Mouse (Mus musculus) erythroid progenitor cell, adult 5-6 weeks (primary cell): Measurements from ENCODE around the gene Alkbh2. TPM values are rescaled to one million over a fixed set of nuclear protein-coding genes. Genes with fewer than 3 reads are reported as not detected.

Experiments used
- ATAC-seq: replicated peaks from 2 replicates; pipeline ENCODE4 v1.8.0; 2016; ENCODE audit warnings: moderate number of reproducible peaks, mild to moderate bottlenecking, moderate TSS enrichment, inconsistent platforms; ENCODE audit not compliant: poor library complexity, low FRiP score, severe bottlenecking
- total RNA-seq, 2 experiments: library from RNA; stranded (forward) in 1 of 2; stranded (reverse) in 1 of 2; fragments of 150-400 nt in 1 of 2; fragments of 186-747, 209-891 nt in 1 of 2; gene quantifications; 2 replicates each; pipeline versions ENCODE4 v1.2.3 to v1.2.4; 2015 to 2017; ENCODE audit warnings: low replicate concordance in 2 of 2

Alkbh2 gene
- total RNA-seq, 2 experiments from 2014 or later = 1.7 TPM; not detected in 1

DNA sequence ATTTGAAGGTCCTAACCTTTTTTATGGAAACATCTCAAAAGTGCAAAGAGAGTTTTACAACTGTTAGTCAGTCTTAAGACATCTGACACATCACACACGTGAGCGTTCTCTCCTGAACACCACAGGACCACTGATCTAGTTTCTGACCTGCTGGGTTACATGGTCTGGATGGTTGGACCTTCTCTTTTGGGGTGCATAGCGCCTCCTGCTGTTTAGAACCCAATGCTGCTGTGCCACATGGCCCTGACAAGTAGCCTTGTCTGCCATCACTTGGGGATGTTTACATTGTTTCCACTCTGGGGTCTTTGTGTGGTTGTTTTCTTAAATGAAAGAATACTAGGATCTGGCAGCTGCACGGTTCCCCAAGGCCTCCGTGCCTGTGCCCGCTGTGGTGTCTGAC, 14.7 kb downstream of the Alkbh2 start:
- no peak for ATAC-seq

- ATAC-seq = no peak
These were observed 21.6 kb downstream of the Alkbh2 start for GRCm38 (mm10) chr5:114106391-114106935.

DNA sequence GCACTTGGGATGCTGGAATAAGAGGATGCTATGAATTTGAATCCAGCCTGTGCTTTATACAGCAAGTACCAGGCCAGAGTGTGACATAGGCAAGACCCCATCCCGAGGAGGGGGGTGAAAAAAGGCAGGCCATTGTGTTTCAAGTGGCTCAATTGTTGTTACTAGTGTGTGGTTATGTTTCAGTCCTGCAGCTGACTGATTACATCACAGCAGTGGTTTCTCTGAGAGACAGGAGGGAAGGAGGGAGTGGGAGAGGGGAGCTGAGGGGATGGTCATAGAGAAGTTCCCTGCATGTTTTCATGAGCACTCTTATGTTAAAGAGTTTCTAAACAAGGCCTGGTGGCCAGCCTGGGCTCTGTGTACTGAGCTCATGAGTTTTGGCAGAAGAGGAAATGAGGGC, 25.2 kb downstream of the Alkbh2 start:
- no peak for ATAC-seq

- ATAC-seq = no peak
These were observed 26.1 kb downstream of the Alkbh2 start for GRCm38 (mm10) chr5:114101873-114102272.

DNA sequence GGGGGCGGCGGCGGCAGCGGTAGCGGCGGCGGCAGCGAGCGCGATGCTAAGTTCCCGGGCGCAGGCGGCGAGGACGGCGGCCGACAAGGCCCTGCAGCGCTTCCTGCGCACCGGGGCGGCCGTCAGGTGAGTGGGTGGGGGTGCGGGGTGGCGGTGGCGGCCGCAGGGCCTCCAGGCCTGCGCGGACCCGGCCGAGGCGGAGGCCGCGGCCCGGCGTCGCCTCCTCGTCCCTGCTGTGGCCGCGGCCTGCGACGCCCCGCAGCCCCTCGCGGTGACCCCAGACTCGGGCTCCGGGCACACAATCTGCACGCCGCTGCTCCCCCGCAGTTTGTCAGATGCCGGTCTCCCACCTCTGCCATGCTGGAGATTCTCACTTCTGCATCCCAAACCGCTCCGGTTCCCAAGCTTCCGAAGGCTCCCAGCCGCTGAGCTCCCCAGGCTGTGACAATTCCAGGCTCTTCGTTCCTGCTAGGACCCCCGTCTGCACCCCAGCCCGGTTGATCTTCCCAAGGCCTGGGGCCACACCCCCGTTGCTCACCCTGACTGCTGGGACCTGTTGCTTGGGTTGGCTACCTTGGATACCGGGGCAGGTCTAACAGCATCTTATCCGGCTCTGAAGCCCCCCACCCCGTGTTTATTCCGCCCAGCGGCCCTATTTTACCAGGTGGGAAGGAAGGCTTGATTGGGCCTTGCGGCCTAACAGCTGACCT, 27.5 kb downstream of the Alkbh2 start:
- no peak for ATAC-seq

GRCm38 (mm10) chr5:114099709-114100389, 28.2 kb downstream of the Alkbh2 start:
- ATAC-seq = no peak

DNA sequence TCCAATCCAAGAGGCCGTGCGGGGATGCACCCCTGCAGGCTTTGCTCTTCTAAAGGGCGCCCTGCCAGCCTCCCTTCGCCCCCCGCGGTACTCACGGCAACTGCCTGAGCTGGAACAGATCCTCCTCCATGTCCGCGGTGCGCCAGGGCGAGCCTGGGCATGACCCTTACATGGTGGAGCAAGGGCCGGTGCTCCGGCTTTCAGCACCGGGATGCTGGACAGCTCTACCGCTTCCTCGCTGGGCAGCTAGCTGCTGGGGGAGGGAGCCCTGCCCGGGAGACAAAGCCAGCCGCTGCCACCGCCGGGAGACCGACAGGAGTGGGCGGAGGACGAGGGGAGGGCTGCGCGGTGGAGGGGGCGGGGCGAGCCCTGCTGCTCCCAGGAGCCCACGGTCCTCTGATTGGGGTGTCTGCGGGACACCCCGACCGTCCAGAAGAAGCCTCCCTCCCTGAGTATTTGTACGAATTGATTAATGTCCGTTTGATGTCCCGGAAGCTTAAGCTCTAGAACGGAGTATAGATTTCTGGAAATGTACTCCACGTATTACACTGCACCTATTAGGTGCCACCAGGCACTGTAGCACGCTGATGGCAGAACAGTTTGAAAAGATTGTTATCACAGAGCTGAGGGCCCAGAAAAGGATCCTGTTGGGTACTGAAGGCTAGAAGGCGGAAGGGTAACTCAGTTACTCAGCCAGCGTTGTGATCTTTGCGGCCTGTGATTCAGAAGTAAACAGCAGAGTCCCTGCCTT, 36.8 kb downstream of the Alkbh2 start, which contains the start of gene Svop:
Gene Svop (minus strand): TSS at position 514 of the 751 bp plus-strand sequence.
- no peak for ATAC-seq

GRCm38 (mm10) chr5:114090421-114091013, 37.5 kb downstream of the Alkbh2 start:
- ATAC-seq = no peak

DNA sequence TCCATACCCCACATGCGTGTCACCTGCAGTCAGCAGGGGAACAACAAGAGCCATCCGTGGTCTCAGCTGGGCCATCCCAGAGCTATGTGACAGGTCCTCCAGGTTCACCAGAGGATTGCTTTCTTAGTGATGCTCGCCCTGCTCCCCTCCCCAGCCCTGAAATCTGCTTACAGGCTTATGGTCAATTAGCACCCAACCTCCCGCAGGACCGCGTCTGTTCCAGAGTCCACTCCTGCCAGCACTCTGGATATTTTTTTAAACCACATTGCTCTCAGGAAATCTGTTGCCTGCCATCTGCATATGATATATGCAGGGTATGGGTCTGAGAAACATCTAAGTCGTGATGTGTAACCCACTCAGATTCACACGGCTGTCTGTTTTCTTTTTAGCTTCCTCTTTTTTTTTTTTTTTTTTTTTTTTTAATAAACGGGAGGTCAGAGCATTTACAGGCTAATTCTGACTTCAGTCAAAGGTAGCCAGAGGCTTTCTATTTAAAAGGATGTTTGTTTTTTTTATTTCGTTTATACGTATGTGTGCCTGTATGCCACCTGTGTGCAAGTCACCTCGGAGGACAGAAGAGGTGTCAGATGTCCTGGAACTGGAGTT, 40.0 kb downstream of the Alkbh2 start:
- ATAC-seq = no peak

DNA sequence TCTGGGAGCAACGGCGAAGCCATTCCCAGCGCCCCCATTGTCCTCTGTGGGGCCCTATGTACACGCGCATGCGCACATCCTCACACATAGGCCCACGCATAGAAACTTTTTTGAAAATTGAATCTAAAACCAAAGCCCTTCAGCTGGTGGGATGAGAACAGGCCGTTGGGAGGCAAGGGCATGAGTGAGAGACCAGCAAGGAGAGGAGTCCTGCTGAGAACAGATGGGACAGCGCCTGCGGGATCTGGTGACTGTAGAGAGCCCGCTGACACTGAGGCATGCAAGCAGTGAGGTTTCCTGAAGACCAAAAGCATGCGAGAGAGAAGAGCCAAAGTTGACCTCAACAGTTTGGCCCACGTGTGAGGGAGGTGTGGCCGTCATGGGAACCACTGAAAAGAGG, 42.5 kb downstream of the Alkbh2 start:
- ATAC-seq = no peak

GRCm38 (mm10) chr5:114077009-114077408, 51.0 kb downstream of the Alkbh2 start:
- no peak for ATAC-seq

Other genes with a start within 250 kb of the Alkbh2 start
- gene Coro1c, start 219.5 kb downstream of the Alkbh2 start, total RNA-seq (2015; ENCODE audit: low replicate concordance) = 32.7 and 52.3 TPM in 2 replicates
- 43.4 and 52.9 TPM in 2 replicates for gene Coro1c, start 219.5 kb downstream of the Alkbh2 start, total RNA-seq (2017; ENCODE audit: low replicate concordance)
- gene Ssh1, start 134.3 kb downstream of the Alkbh2 start, total RNA-seq (2015; ENCODE audit: low replicate concordance) = 21.3 and 31.9 TPM in 2 replicates
- 30.9 and 43.1 TPM in 2 replicates for gene Ssh1, start 134.3 kb downstream of the Alkbh2 start, total RNA-seq (2017; ENCODE audit: low replicate concordance)
- gene Dao, start 124.5 kb downstream of the Alkbh2 start, total RNA-seq (2015; ENCODE audit: low replicate concordance) = not detected in 2 replicates
- not detected in 2 replicates for gene Dao, start 124.5 kb downstream of the Alkbh2 start, total RNA-seq (2017; ENCODE audit: low replicate concordance)
- gene Usp30, start 62.8 kb downstream of the Alkbh2 start, total RNA-seq (2015; ENCODE audit: low replicate concordance) = 1.8 and 5.0 TPM in 2 replicates
- 0.68 and 0.77 TPM in 2 replicates for gene Usp30, start 62.8 kb downstream of the Alkbh2 start, total RNA-seq (2017; ENCODE audit: low replicate concordance)
- gene Svop, start 36.6 kb downstream of the Alkbh2 start, total RNA-seq (2015; ENCODE audit: low replicate concordance) = not detected in 2 replicates
- gene Svop, start 36.6 kb downstream of the Alkbh2 start, total RNA-seq (2017; ENCODE audit: low replicate concordance) = 0.13 TPM in 1 of 2 replicates, not detected in the other
- 1.1 and 3.4 TPM in 2 replicates for gene Ung, start 2.2 kb upstream of the Alkbh2 start, total RNA-seq (2015; ENCODE audit: low replicate concordance)
- gene Ung, start 2.2 kb upstream of the Alkbh2 start, total RNA-seq (2017; ENCODE audit: low replicate concordance) = 1.7 and 5.5 TPM in 2 replicates
- 1.3 TPM in 1 of 2 replicates, not detected in the other for gene Acacb, start 18.3 kb upstream of the Alkbh2 start, total RNA-seq (2015; ENCODE audit: low replicate concordance)
- not detected in 2 replicates for gene Acacb, start 18.3 kb upstream of the Alkbh2 start, total RNA-seq (2017; ENCODE audit: low replicate concordance)
- gene Foxn4, start 145.6 kb upstream of the Alkbh2 start, total RNA-seq (2015; ENCODE audit: low replicate concordance) = not detected in 2 replicates
- gene Foxn4, start 145.6 kb upstream of the Alkbh2 start, total RNA-seq (2017; ENCODE audit: low replicate concordance) = not detected in 2 replicates
- gene Myo1h, start 160.9 kb upstream of the Alkbh2 start, total RNA-seq (2015; ENCODE audit: low replicate concordance) = not detected in 2 replicates
- gene Myo1h, start 160.9 kb upstream of the Alkbh2 start, total RNA-seq (2017; ENCODE audit: low replicate concordance) = not detected in 2 replicates